Mouse (Mus musculus) myocyte (in vitro differentiated cells): ENCODE data around the gene Slc22a21. TPM values are rescaled to one million over a fixed set of nuclear protein-coding genes. Genes with fewer than 3 reads are reported as not detected.
"Not testable (repeated sequence)": the region's sequence is repeated elsewhere in the genome, so short reads cannot be mapped to it uniquely, and the experiment has no call there.

Experiments
- H3K27me3 ChIP-seq: one replicate; pipeline ENCODE4 v1.6.1; 2011; ENCODE audit not compliant: control insufficient read depth, insufficient read depth, insufficient read length
- H3K36me3 ChIP-seq: one replicate; pipeline ENCODE4 v1.6.1; 2011; ENCODE audit not compliant: control insufficient read depth, insufficient read depth
- H3K4me2 ChIP-seq: one replicate; pipeline ENCODE4 v1.6.1; 2011; ENCODE audit warnings: low read depth, control low read depth
- H3K4me3 ChIP-seq: one replicate; pipeline ENCODE4 v1.5.1; 2011; ENCODE audit warnings: mild to moderate bottlenecking, control low read depth, moderate library complexity
- H3K79me2 ChIP-seq: one replicate; pipeline ENCODE4 v1.6.1; 2011; ENCODE audit not compliant: control insufficient read depth, insufficient read depth
- H3ac ChIP-seq: one replicate; pipeline ENCODE4 v1.6.1; 2011; ENCODE audit not compliant: control insufficient read depth, insufficient read length
- CEBPB ChIP-seq: IDR thresholded peaks from 2 replicates; pipeline ENCODE4 v1.6.1; 2011; ENCODE audit warnings: mild to moderate bottlenecking, moderate library complexity; ENCODE audit not compliant: poor library complexity, insufficient read depth, severe bottlenecking
- E2F4 ChIP-seq: IDR thresholded peaks from one replicate; pipeline ENCODE4 v1.6.1; 2011; ENCODE audit warnings: mild to moderate bottlenecking, control low read depth, moderate library complexity; ENCODE audit not compliant: insufficient read depth
- MAX ChIP-seq: IDR thresholded peaks from one replicate; pipeline ENCODE4 v1.6.1; 2011; ENCODE audit warnings: low read depth, mild to moderate bottlenecking, control low read depth
- MYOD1 ChIP-seq, 3 experiments: IDR thresholded peaks; one replicate each; pipeline ENCODE4 v1.6.1; 2011; ENCODE audit warnings: control low read depth in 2 of 3, low read depth in 2 of 3, mild to moderate bottlenecking in 2 of 3, moderate library complexity in 1 of 3; ENCODE audit not compliant: insufficient read length in 2 of 3, control insufficient read depth in 1 of 3
- MYOG ChIP-seq, 3 experiments: IDR thresholded peaks; one replicate each; pipeline ENCODE4 v1.6.1; 2011; ENCODE audit warnings: control low read depth in 2 of 3, low read depth in 2 of 3, mild to moderate bottlenecking in 2 of 3; ENCODE audit not compliant: insufficient read length in 2 of 3, control insufficient read depth in 1 of 3, insufficient read depth in 1 of 3
- POLR2A ChIP-seq: IDR thresholded peaks from one replicate; pipeline ENCODE4 v1.6.1; 2011; ENCODE audit warnings: low read depth, mild to moderate bottlenecking, control low read depth, moderate library complexity; ENCODE audit not compliant: insufficient read length
- POLR2AphosphoS2 ChIP-seq: IDR thresholded peaks from one replicate; pipeline ENCODE4 v1.6.1; 2011; ENCODE audit warnings: low read depth, control low read depth; ENCODE audit not compliant: insufficient read length
- REST ChIP-seq: IDR thresholded peaks from one replicate; pipeline ENCODE4 v1.6.1; 2011; ENCODE audit warnings: mild to moderate bottlenecking, control low read depth, moderate library complexity; ENCODE audit not compliant: insufficient read depth, insufficient read length
- SRF ChIP-seq: IDR thresholded peaks from one replicate; pipeline ENCODE4 v1.6.1; 2011; ENCODE audit warnings: low read depth; ENCODE audit not compliant: control insufficient read depth, insufficient read length
- TCF12 ChIP-seq: IDR thresholded peaks from one replicate; pipeline ENCODE4 v1.6.1; 2011; ENCODE audit warnings: mild to moderate bottlenecking, control low read depth; ENCODE audit not compliant: poor library complexity, insufficient read depth, severe bottlenecking
- TCF3 ChIP-seq: IDR thresholded peaks from one replicate; pipeline ENCODE4 v1.6.1; 2011; ENCODE audit warnings: low read depth, control low read depth; ENCODE audit not compliant: insufficient read length
- USF1 ChIP-seq: IDR thresholded peaks from one replicate; pipeline ENCODE4 v1.6.1; 2011; ENCODE audit warnings: low read depth, mild to moderate bottlenecking, control low read depth, moderate library complexity
- polyA plus RNA-seq: library from polyadenylated mRNA; unstranded; fragments of >200 nt; fragmentation: generic; extraction: Trizol; gene quantifications from one replicate; pipeline ENCODE4 v1.2.1, GENCODE M21; 2012; ENCODE audit warnings: missing spikeins

Gene Slc22a21
- polyA plus RNA-seq, 1 experiment, result 1.6 TPM

DNA sequence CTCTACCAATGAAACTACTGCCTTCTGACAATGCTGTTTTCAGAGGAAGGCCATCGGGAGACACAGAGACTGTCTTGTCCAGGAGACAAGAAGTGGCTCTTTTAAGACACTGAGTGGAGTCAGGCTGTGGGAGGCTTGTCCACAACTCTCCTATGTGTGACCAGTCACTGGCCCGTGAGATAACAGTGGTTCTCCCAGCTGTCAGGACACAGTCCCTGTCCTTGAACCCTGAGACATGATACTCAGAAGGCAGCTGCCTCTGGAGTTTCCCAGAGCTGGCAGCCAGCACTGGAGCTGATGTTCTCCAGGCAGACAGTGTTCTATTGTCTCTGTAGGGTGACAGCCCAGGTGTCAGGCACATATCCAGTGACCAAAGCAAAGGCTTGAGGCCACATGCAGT lies 17.5 kb upstream of the Slc22a21 start:
- H3K27me3 ChIP-seq, result no peaks in the 10 kb centered on the region
- no peak overlapping the region for H3K4me2 ChIP-seq
- TF ChIP-seq MYOG (IDR thresholded peaks at IDR 0.05; ENCODE audit: control insufficient read depth in 1 of 3, insufficient read depth in 1 of 3, insufficient read length in 2 of 3, low read depth in 2 of 3) (peak in 1 of 3 experiments; percentile 37), MYOD1 (IDR thresholded peaks at IDR 0.05; ENCODE audit: control insufficient read depth in 1 of 3, insufficient read length in 2 of 3, low read depth in 2 of 3) (peak in 1 of 3 experiments; percentile 45), USF1 (no peak)
- H3K79me2 ChIP-seq, result no peaks in the 10 kb centered on the region
- no peak overlapping the region for H3ac ChIP-seq
- H3K4me3 ChIP-seq, result no peak overlapping the region
- H3K36me3 ChIP-seq, result no peaks in the 10 kb centered on the region

DNA sequence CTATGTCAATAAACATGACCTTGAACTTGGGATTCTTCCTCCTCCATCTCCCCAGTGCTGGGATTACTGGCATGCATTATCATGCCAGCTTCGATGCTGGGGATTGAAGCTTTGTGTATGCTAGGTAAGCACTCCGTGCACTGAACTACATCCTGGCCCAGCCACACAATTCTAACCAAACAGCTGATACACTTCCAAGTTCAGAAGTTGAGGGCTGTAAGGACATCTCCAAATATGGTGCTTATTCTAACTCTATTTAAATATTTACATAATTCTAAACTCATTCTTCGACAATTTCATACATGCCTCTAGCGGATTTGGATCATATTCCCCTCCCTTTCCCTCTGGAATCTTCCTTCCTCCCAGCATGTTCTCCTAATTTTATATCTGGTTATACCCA lies 12.1 kb upstream of the Slc22a21 start:
- Histone ChIP-seq H3K27me3 (no peaks in the 10 kb centered on the region), H3K4me2 (no peak overlapping the region), H3K36me3 (no peaks in the 10 kb centered on the region), H3K4me3 (no peak overlapping the region), H3ac (no peak overlapping the region), H3K79me2 (no peaks in the 10 kb centered on the region)
- no peak for TF ChIP-seq TCF3
- TF ChIP-seq MYOG (IDR thresholded peaks at IDR 0.05; ENCODE audit: control insufficient read depth in 1 of 3, insufficient read depth in 1 of 3, insufficient read length in 2 of 3, low read depth in 2 of 3), result no peak
- no peak for TF ChIP-seq MYOD1 (IDR thresholded peaks at IDR 0.05; ENCODE audit: control insufficient read depth in 1 of 3, insufficient read length in 2 of 3, low read depth in 2 of 3)
- no peak for TF ChIP-seq USF1
- no peak for TF ChIP-seq E2F4
- no peak for TF ChIP-seq REST
- no peak for TF ChIP-seq POLR2AphosphoS2
- no peak for TF ChIP-seq POLR2A
- no peak for TF ChIP-seq MAX
- TF ChIP-seq CEBPB, result no peak
- no peak for TF ChIP-seq SRF

DNA sequence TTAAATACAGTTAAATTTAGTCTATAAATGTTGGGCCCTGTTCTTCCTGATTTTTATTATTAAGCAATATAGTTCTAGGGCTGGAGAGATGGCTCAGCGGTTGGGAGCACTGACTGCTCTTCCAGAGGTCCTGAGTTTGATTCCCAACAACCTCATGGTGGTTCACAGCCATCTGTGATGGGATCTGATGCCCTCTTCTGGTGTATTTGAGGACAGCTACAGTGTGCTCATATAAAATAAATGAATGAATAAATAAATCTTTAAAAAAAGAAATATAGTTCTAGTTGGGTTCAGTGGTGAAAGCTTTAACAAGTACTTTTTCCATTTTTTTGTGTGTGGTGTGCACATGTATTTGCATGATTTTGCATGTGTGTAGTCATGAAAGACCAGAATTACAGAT lies 9.1 kb upstream of the Slc22a21 start:
- Histone ChIP-seq H3K27me3 (no peaks in the 10 kb centered on the region), H3K79me2 (no peaks in the 10 kb centered on the region), H3K4me3 (no peak overlapping the region), H3K36me3 (no peaks in the 10 kb centered on the region), H3ac (no peak overlapping the region), H3K4me2 (no peak overlapping the region)
- TF ChIP-seq CEBPB (no peak), POLR2A (no peak), POLR2AphosphoS2 (no peak), SRF (no peak), TCF3 (no peak), MYOD1 (IDR thresholded peaks at IDR 0.05; ENCODE audit: control insufficient read depth in 1 of 3, insufficient read length in 2 of 3, low read depth in 2 of 3) (no peak), USF1 (no peak), E2F4 (no peak), REST (no peak), MAX (no peak), TCF12 (no peak), MYOG (IDR thresholded peaks at IDR 0.05; ENCODE audit: control insufficient read depth in 1 of 3, insufficient read depth in 1 of 3, insufficient read length in 2 of 3, low read depth in 2 of 3) (no peak)

DNA sequence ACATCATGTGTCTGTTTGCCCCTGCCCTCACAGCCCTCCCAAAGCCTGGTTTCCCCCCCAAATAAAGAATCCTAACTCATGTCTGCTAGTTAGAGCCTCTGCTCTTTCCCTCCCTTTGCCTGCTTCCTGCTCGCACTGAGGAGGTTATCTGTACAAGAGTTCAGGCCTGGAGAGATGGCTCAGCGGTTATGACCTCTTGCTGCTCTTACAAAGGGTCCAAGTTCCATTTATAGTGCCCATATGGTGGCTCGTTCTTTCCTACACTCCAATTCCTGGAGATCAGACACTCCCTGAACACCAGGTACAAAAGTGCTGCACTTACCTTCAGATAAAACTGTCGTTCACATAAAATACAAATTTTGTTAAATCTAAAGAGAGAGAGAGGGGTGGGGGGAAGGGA lies 7.9 kb upstream of the Slc22a21 start:
- Histone ChIP-seq H3K27me3 (no peaks in the 10 kb centered on the region), H3ac (no peak overlapping the region), H3K4me2 (no peak overlapping the region), H3K4me3 (no peak overlapping the region), H3K36me3 (no peaks in the 10 kb centered on the region), H3K79me2 (no peaks in the 10 kb centered on the region)
- TF ChIP-seq TCF12 (no peak), USF1 (no peak), CEBPB (no peak), E2F4 (no peak), REST (no peak), MYOD1 (IDR thresholded peaks at IDR 0.05; ENCODE audit: control insufficient read depth in 1 of 3, insufficient read length in 2 of 3, low read depth in 2 of 3) (no peak), TCF3 (no peak), POLR2A (no peak), MYOG (IDR thresholded peaks at IDR 0.05; ENCODE audit: control insufficient read depth in 1 of 3, insufficient read depth in 1 of 3, insufficient read length in 2 of 3, low read depth in 2 of 3) (no peak), MAX (no peak), POLR2AphosphoS2 (no peak), SRF (no peak)

DNA sequence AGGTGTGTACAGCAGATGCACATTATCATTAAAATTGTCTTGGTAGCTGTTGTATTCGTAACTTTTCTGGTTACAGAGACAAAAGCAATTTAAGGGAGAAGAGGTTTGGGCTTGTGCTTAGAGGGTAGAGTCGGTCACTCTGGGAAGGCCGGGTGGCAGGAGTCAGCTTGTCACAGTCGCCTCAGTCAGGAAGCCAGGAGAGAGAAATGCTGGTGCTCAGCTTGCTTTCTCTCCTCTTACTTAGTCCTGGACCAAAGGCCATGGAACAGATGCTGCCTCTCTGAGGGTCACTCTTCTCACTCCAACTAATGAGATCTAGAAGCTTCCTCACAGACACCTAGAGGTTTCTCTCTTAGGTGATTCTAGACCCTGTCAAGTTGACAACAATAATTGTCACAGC lies 1.3 kb upstream of the Slc22a21 start:
- no peaks in the 10 kb centered on the region for H3K27me3 ChIP-seq
- no peak overlapping the region for H3K4me2 ChIP-seq
- TF ChIP-seq MAX (no peak), SRF (no peak), POLR2AphosphoS2 (no peak), TCF3 (no peak), TCF12 (no peak), USF1 (no peak), CEBPB (no peak), MYOG (IDR thresholded peaks at IDR 0.05; ENCODE audit: control insufficient read depth in 1 of 3, insufficient read depth in 1 of 3, insufficient read length in 2 of 3, low read depth in 2 of 3) (no peak), MYOD1 (IDR thresholded peaks at IDR 0.05; ENCODE audit: control insufficient read depth in 1 of 3, insufficient read length in 2 of 3, low read depth in 2 of 3) (no peak), POLR2A (no peak), E2F4 (no peak)
- no peak overlapping the region for H3K4me3 ChIP-seq
- H3K79me2 ChIP-seq, result no peaks in the 10 kb centered on the region
- no peak overlapping the region for H3ac ChIP-seq
- no peaks in the 10 kb centered on the region for H3K36me3 ChIP-seq

DNA sequence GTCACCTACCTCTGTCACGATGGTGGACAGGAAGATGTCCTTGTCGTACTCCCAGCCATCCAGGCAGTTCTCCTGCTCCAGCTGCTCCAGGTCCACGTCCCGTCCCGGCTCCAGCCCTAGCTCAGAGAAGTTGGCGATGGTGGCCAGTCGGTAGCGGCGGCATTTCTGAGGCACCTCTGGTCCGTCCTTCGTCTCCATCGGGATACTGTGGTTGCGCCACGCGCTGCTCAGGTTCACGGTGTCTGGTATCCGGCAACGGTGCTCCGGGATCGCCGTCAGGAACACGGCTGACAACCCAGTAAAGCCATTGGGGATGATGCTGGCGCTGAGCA lies 710 bp downstream of the Slc22a21 start:
- Histone ChIP-seq H3K4me3 (peak overlapping the region; percentile 78), H3K4me2 (peak overlapping the region; percentile 92), H3ac (peak overlapping the region; percentile 14)
- not testable (repeated sequence) for H3K36me3 ChIP-seq, H3K27me3 ChIP-seq, H3K79me2 ChIP-seq
